18 mouse cellular contexts compared by ENCODE assay signal in the genomic region with DNA sequence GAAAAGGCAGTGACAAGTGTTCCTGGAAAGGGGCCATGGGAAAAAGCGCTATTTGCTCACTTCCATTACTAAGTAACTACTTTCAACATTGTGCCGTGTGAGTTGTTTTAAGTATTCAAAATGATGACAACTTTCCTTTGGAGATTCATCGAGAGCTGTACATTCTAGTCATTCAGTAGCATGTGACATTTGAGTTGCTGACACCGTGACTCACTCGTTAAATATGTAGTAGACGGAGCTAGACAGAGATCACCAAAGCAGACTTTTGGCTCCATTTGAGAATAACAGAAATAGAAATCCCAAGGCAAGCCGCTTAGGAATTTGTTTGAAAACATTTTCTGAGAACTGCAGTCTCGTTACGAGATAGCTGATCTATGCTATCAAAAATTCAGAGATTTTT.
"Had no signal": no experiment of that assay in that cellular context is flagged by ENCODE, and none has a peak within 500 bp of the region (broad histone marks: within the 10 kb centered on the region; RNA-seq: fewer than 3 reads in every experiment).

No protein-coding gene starts in this region.

- H3K4me3 ChIP-seq: limb, embryonic 15.5 days; liver, embryonic 13.5 days; lung, embryonic 15.5 days; megakaryocyte, embryonic 14.5 days; midbrain, embryonic 12.5 days; neural tube, embryonic 13.5 days had no signal

- H3K9me3 ChIP-seq: limb, embryonic 15.5 days; liver, embryonic 13.5 days; lung, embryonic 15.5 days; megakaryocyte, embryonic 14.5 days; midbrain, embryonic 12.5 days; neural tube, embryonic 13.5 days had no signal

- H3K36me3 ChIP-seq: limb, embryonic 15.5 days; liver, embryonic 13.5 days; lung, embryonic 15.5 days; midbrain, embryonic 12.5 days; neural tube, embryonic 13.5 days had no signal

- H3K27ac ChIP-seq: kidney, postnatal 0 days; limb, embryonic 15.5 days; liver, embryonic 13.5 days; lung, embryonic 15.5 days; macrophage; midbrain, embryonic 12.5 days; neural tube, embryonic 13.5 days had no signal

- ATAC-seq: liver, postnatal 0 days; midbrain, embryonic 16.5 days had no signal

- H3K4me1 ChIP-seq: limb, embryonic 15.5 days; liver, embryonic 13.5 days; lung, embryonic 15.5 days; megakaryocyte, embryonic 14.5 days; midbrain, embryonic 12.5 days; neural tube, embryonic 13.5 days had no signal

- DNase-seq: kidney, postnatal 36 days; layer of hippocampus, adult 9-11 months; layer of hippocampus, postnatal 36 days; liver, embryonic 13.5 days; liver, postnatal 0 days; lung, postnatal 14 days; right cerebral cortex, adult 18-20 months; right cerebral cortex, postnatal 25 days; thymus, adult 18-20 months; thymus, postnatal 14 days had no signal

- H3K4me2 ChIP-seq: limb, embryonic 15.5 days; liver, embryonic 13.5 days; lung, embryonic 15.5 days; midbrain, embryonic 12.5 days; neural tube, embryonic 13.5 days had no signal

- H3K9ac ChIP-seq: limb, embryonic 15.5 days; liver, embryonic 13.5 days; liver, postnatal 0 days; lung, embryonic 15.5 days; midbrain, embryonic 12.5 days; neural tube, embryonic 13.5 days had no signal

- H3K27me3 ChIP-seq: limb, embryonic 15.5 days; liver, embryonic 13.5 days; lung, embryonic 15.5 days; megakaryocyte, embryonic 14.5 days; midbrain, embryonic 12.5 days; neural tube, embryonic 13.5 days had no signal
